Mouse (Mus musculus) embryonic facial prominence, embryonic 11.5 days (tissue): ENCODE measurements around the gene Thtpa. TPM values are rescaled to one million over a fixed set of nuclear protein-coding genes. Genes with fewer than 3 reads are reported as not detected.
A peak's percentile ranks its signal among the peaks of the same experiment; 100 is the strongest.

ENCODE experiments used
- ATAC-seq: fragments of 200-750 bp; cut with Nextera tagmentation; replicated peaks from 2 replicates; pipeline ENCODE4 v1.8.0; 2017; ENCODE audit warnings: low read depth; ENCODE audit not compliant: insufficient number of reproducible peaks, low FRiP score, low TSS enrichment
- DNase-seq: peaks from one replicate; pipeline ENCODE4 v3.0.0-alpha.2; 2015; ENCODE audit warnings: low spot score
- H3K27ac ChIP-seq: fragments of 300-500 bp; sonication (generic); replicated peaks from 2 replicates; pipeline ENCODE4 v1.5.1; 2014; ENCODE audit warnings: mild to moderate bottlenecking, low read depth, low read length, control low read depth
- H3K27me3 ChIP-seq: fragments of 300-500 bp; sonication (generic); 2 replicates; pipeline ENCODE4 v1.6.1; 2014; ENCODE audit warnings: mild to moderate bottlenecking, low read length, moderate library complexity, mixed read lengths; ENCODE audit not compliant: control insufficient read depth, insufficient read depth
- H3K36me3 ChIP-seq: fragments of 300-500 bp; sonication (generic); replicated peaks from 2 replicates; pipeline ENCODE4 v1.6.1; 2014; ENCODE audit warnings: low read depth, mild to moderate bottlenecking, low read length, moderate library complexity, mixed read lengths; ENCODE audit not compliant: control insufficient read depth, insufficient read depth
- H3K4me1 ChIP-seq: fragments of 300-500 bp; sonication (generic); 2 replicates; pipeline ENCODE4 v1.6.1; 2014; ENCODE audit warnings: low read length, mixed read lengths; ENCODE audit not compliant: control insufficient read depth, insufficient read depth
- H3K4me2 ChIP-seq: fragments of 300-500 bp; sonication (generic); 2 replicates; pipeline ENCODE4 v1.6.1; 2014; ENCODE audit warnings: low read depth, mild to moderate bottlenecking, control low read depth, low read length, moderate library complexity
- H3K4me3 ChIP-seq: fragments of 300-500 bp; sonication (generic); 2 replicates; pipeline ENCODE4 v1.5.1; 2014; ENCODE audit warnings: low read depth, low read length, control low read depth
- H3K9ac ChIP-seq: fragments of 300-500 bp; sonication (generic); replicated peaks from 2 replicates; pipeline ENCODE4 v1.6.1; 2014; ENCODE audit warnings: mild to moderate bottlenecking, control low read depth, low read length
- H3K9me3 ChIP-seq: fragments of 300-500 bp; sonication (generic); replicated peaks from 2 replicates; pipeline ENCODE4 v1.6.1; 2016; ENCODE audit warnings: mild to moderate bottlenecking, low read length, inconsistent platforms, mixed read lengths; ENCODE audit not compliant: control insufficient read depth
- WGBS: fragments of 180-500 bp; shearing (Covaris S2); extraction: QIAGEN DNeasy Blood & Tissue Kit; methylation state at CpG from one replicate; pipeline ENCODE4 v1.1.7; 2014; 5-methylcytosine and 5-hydroxymethylcytosine counted together
- polyA plus RNA-seq: library from polyadenylated mRNA; unstranded; fragments of >200 nt; fragmentation: Nextera tagmentation; extraction: Ambion mirVana; gene quantifications from 2 replicates; pipeline ENCODE4 v1.2.1, GENCODE M21; 2014

Thtpa gene
- polyA plus RNA-seq, 1 experiment from 2014 or later, result 19.0 TPM

GRCm38 (mm10) chr14:55079214-55079970 lies 15.2 kb upstream of the Thtpa start:
- H3K9ac ChIP-seq, result 0 out of 2 replicates have a peak overlapping the region, but pooled peaks have one; percentile 6
- DNase-seq (peak; percentile 90), ATAC-seq (peak; percentile 53)
- peak overlapping the region; percentile 16; the same call in 1 of the 2 replicates for H3K4me2 ChIP-seq
- WGBS, result 13% methylated on average over 8 of the region's 8 CpGs
- H3K4me1 ChIP-seq, result no peaks in the 10 kb centered on the region; the same call in 1 of the 2 replicates
- H3K36me3 ChIP-seq, result no peaks in the 10 kb centered on the region
- no peak overlapping the region for H3K4me3 ChIP-seq
- H3K27me3 ChIP-seq, result peaks cover 5% of the 10 kb centered on the region; the same call in 1 of the 2 replicates
- H3K9me3 ChIP-seq, result no peaks in the 10 kb centered on the region
- no peak overlapping the region for H3K27ac ChIP-seq

GRCm38 (mm10) chr14:55081105-55081504 lies 13.5 kb upstream of the Thtpa start:
- H3K4me1 ChIP-seq, result no peaks in the 10 kb centered on the region; the same call in 1 of the 2 replicates
- no peak overlapping the region for H3K9ac ChIP-seq
- H3K27me3 ChIP-seq, result peaks cover 5% of the 10 kb centered on the region; the same call in 1 of the 2 replicates
- DNase-seq, result no peak
- no peaks in the 10 kb centered on the region for H3K36me3 ChIP-seq
- H3K4me2 ChIP-seq, result no peak overlapping the region
- no peak for ATAC-seq
- H3K4me3 ChIP-seq, result no peak overlapping the region
- no peak overlapping the region for H3K27ac ChIP-seq
- 43% methylated on average over 5 of the region's 5 CpGs for WGBS
- no peaks in the 10 kb centered on the region for H3K9me3 ChIP-seq

- Histone ChIP-seq H3K9me3 (no peaks in the 10 kb centered on the region), H3K27me3 (no peaks in the 10 kb centered on the region), H3K27ac (no peak overlapping the region), H3K4me3 (no peak overlapping the region), H3K36me3 (no peaks in the 10 kb centered on the region), H3K9ac (no peak overlapping the region), H3K4me2 (no peak overlapping the region), H3K4me1 (no peaks in the 10 kb centered on the region; the same call in 1 of the 2 replicates)
- WGBS, result 75% methylated on average over 6 of the region's 6 CpGs
- no peak for ATAC-seq
- no peak for DNase-seq
These were observed 11.1 kb upstream of the Thtpa start for GRCm38 (mm10) chr14:55083481-55083880.

GRCm38 (mm10) chr14:55085324-55086008 lies 9.1 kb upstream of the Thtpa start:
- no peak for ATAC-seq
- Histone ChIP-seq H3K4me1 (no peaks in the 10 kb centered on the region), H3K9ac (no peak overlapping the region), H3K36me3 (no peaks in the 10 kb centered on the region), H3K4me2 (no peak overlapping the region), H3K9me3 (no peaks in the 10 kb centered on the region), H3K4me3 (no peak overlapping the region), H3K27ac (no peak overlapping the region), H3K27me3 (no peaks in the 10 kb centered on the region)
- 34% methylated on average over 9 of the region's 9 CpGs for WGBS
- DNase-seq, result no peak

- ATAC-seq, result no peak
- H3K4me1 ChIP-seq, result 0 out of 2 replicates have a peak, but pooled peaks cover 2% of the 10 kb centered on the region
These were observed 8.5 kb upstream of the Thtpa start for GRCm38 (mm10) chr14:55086009-55086514.

GRCm38 (mm10) chr14:55089199-55089947 lies 5.2 kb upstream of the Thtpa start:
- H3K27me3 ChIP-seq, result no peaks in the 10 kb centered on the region
- H3K9me3 ChIP-seq, result no peaks in the 10 kb centered on the region
- ATAC-seq (no peak), DNase-seq (peak; percentile 47)
- H3K9ac ChIP-seq, result no peak overlapping the region
- H3K4me1 ChIP-seq, result 0 out of 2 replicates have a peak, but pooled peaks cover 2% of the 10 kb centered on the region
- 64% methylated on average over 13 of the region's 13 CpGs for WGBS
- no peak overlapping the region for H3K4me2 ChIP-seq
- no peak overlapping the region for H3K4me3 ChIP-seq
- H3K36me3 ChIP-seq, result no peaks in the 10 kb centered on the region
- no peak overlapping the region for H3K27ac ChIP-seq

More at GRCm38 (mm10) chr14:55086009-55086514, 8.5 kb upstream of the Thtpa start:
- H3K36me3 ChIP-seq, result no peaks in the 10 kb centered on the region
- H3K9me3 ChIP-seq, result no peaks in the 10 kb centered on the region
- H3K27ac ChIP-seq, result no peak overlapping the region
- 84% methylated on average over 6 of the region's 6 CpGs for WGBS
- no peak for DNase-seq
- no peak overlapping the region for H3K9ac ChIP-seq
- no peaks in the 10 kb centered on the region for H3K27me3 ChIP-seq
- no peak overlapping the region for H3K4me2 ChIP-seq
- no peak overlapping the region for H3K4me3 ChIP-seq

GRCm38 (mm10) chr14:55091209-55091865 lies 3.2 kb upstream of the Thtpa start:
- no peaks in the 10 kb centered on the region for H3K9me3 ChIP-seq
- 3% methylated on average over 29 of the region's 34 CpGs for WGBS
- DNase-seq (peak; percentile 23), ATAC-seq (peak; percentile 32; the same call in 1 of the 2 replicates)
- 0 out of 2 replicates have a peak, but pooled peaks cover 2% of the 10 kb centered on the region for H3K4me1 ChIP-seq
- peak overlapping the region; percentile 41; the same call in 1 of the 2 replicates for H3K27ac ChIP-seq
- H3K4me3 ChIP-seq, result peak overlapping the region; percentile 57
- H3K4me2 ChIP-seq, result peak overlapping the region; percentile 80
- no peaks in the 10 kb centered on the region for H3K36me3 ChIP-seq
- H3K27me3 ChIP-seq, result no peaks in the 10 kb centered on the region
- peak overlapping the region; percentile 75 for H3K9ac ChIP-seq
